ENCODE assay signal across 12 mouse cellular contexts in the genomic region with DNA sequence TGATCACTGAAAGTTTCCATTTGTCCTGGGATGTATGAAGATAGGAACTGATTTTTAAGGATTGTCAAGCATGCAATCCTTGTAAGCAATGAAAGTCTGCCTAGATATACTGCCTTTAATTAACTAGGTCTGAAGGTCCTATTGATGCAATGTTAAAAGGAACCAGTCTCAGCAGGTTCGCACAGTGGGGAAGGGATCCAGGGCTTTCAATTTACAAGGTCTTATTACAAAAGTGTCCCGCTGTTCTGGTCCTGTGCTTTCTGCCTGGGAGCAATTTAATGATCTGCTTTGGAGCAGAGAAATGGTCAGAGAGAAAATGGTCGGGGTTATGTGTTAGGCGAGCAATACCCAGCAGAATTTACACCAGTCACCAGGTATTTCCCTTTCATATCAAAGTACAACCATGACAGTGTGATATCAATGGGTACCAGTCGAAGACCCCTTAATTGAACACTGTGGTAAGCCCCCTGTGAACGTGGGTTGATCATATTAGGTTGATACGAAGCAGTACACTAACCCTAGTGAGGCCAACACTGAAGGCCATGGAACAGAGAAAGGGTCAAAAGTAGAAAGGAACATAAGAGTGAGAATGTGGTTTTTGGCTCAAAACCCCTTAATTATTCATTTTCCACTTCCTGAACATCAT.
DNase-seq lines count a peak whose midpoint lies in the region; ATAC-seq and TF ChIP-seq lines count a peak whose summit lies in the region.
"Had no signal": no experiment of that assay in that cellular context is flagged by ENCODE, and none has a peak within 500 bp of the region (broad histone marks: within the 10 kb centered on the region; RNA-seq: fewer than 3 reads in every experiment).

No protein-coding gene starts in this region.

- H3K36me3 ChIP-seq in midbrain, embryonic 10.5 days: no peaks in the 10 kb centered on the region
- no peaks in the 10 kb centered on the region for H3K36me3 ChIP-seq in midbrain, postnatal 0 days (ENCODE audit: insufficient read depth, low read length)
- H3K36me3 ChIP-seq in embryonic facial prominence, embryonic 10.5 days (replicated peaks): no peaks in the 10 kb centered on the region
- H3K36me3 ChIP-seq: liver, embryonic 13.5 days had no signal

- no peak overlapping the region for H3K4me2 ChIP-seq in midbrain, postnatal 0 days (ENCODE audit: low read depth, low read length, poor library complexity, severe bottlenecking)
- H3K4me2 ChIP-seq: liver, embryonic 13.5 days had no signal

- no peak overlapping the region for H3K4me3 ChIP-seq in midbrain, embryonic 10.5 days
- H3K4me3 ChIP-seq in midbrain, postnatal 0 days (ENCODE audit: low read depth, low read length): no peak overlapping the region
- H3K4me3 ChIP-seq in embryonic facial prominence, embryonic 10.5 days: no peak overlapping the region
- H3K4me3 ChIP-seq: liver, embryonic 13.5 days had no signal

- H3K9ac ChIP-seq in midbrain, postnatal 0 days (replicated peaks; ENCODE audit: low read length, poor library complexity, severe bottlenecking): no peak overlapping the region
- H3K9ac ChIP-seq: liver, embryonic 13.5 days had no signal

- no peak overlapping the region for H3K27ac ChIP-seq in midbrain, embryonic 10.5 days (replicated peaks)
- H3K27ac ChIP-seq in midbrain, postnatal 0 days (ENCODE audit: low read depth, low read length): no peak overlapping the region
- H3K27ac ChIP-seq in embryonic facial prominence, embryonic 10.5 days (replicated peaks): no peak overlapping the region
- H3K27ac ChIP-seq: liver, embryonic 13.5 days had no signal

- H3K4me1 ChIP-seq in midbrain, embryonic 10.5 days: peaks cover 20% of the 10 kb centered on the region
- H3K4me1 ChIP-seq in midbrain, postnatal 0 days (ENCODE audit: insufficient read depth, low read length): no peaks in the 10 kb centered on the region
- H3K4me1 ChIP-seq in embryonic facial prominence, embryonic 10.5 days: peaks cover 17% of the 10 kb centered on the region
- H3K4me1 ChIP-seq: liver, embryonic 13.5 days had no signal

- TF ChIP-seq CTCF in midbrain, postnatal 0 days (IDR thresholded peaks at IDR 0.05): no peak

- H3K9me3 ChIP-seq in midbrain, embryonic 10.5 days (replicated peaks): no peaks in the 10 kb centered on the region
- no peaks in the 10 kb centered on the region for H3K9me3 ChIP-seq in midbrain, postnatal 0 days (ENCODE audit: low read length)
- H3K9me3 ChIP-seq in embryonic facial prominence, embryonic 10.5 days: no peaks in the 10 kb centered on the region
- H3K9me3 ChIP-seq: liver, embryonic 13.5 days had no signal

- H3K27me3 ChIP-seq in midbrain, embryonic 10.5 days (ENCODE audit: low read depth, poor library complexity, severe bottlenecking): peaks cover 97% of the 10 kb centered on the region
- no peaks in the 10 kb centered on the region for H3K27me3 ChIP-seq in midbrain, postnatal 0 days (ENCODE audit: insufficient read depth, low read length)
- peaks cover 16% of the 10 kb centered on the region for H3K27me3 ChIP-seq in embryonic facial prominence, embryonic 10.5 days (replicated peaks; ENCODE audit: low read depth, poor library complexity, severe bottlenecking)
- H3K27me3 ChIP-seq: liver, embryonic 13.5 days had no signal

- peak; percentile 21 for DNase-seq in midbrain, embryonic 10.5 days (ENCODE audit: low spot score)
- no peak for DNase-seq in midbrain, postnatal 0 days (ENCODE audit: low spot score)
- peak; percentile 11 for DNase-seq in embryonic facial prominence, embryonic 10.5 days (ENCODE audit: low spot score)
- peak; percentile 61 for DNase-seq in mesoderm, embryonic 11.5 days (ENCODE audit: low read depth, low spot score)
- DNase-seq in heart, adult 11 months: no peak
- DNase-seq in frontal cortex, postnatal 10 days (ENCODE audit: low spot score in 2 of 2): no peak
- no peak for DNase-seq in right cerebral cortex, postnatal 25 days
- DNase-seq: B cell, adult 2 months; cerebellum, postnatal 14 days; kidney, adult 18-20 months; liver, embryonic 13.5 days had no signal

- WGBS in midbrain, embryonic 10.5 days: 6% methylated on average over 7 of the region's 7 CpGs
- 18% methylated on average over 7 of the region's 7 CpGs for WGBS in midbrain, postnatal 0 days
- WGBS in embryonic facial prominence, embryonic 10.5 days: 16% methylated on average over 7 of the region's 7 CpGs

- ATAC-seq in midbrain, postnatal 0 days (ENCODE audit: low FRiP score): no peak
- no peak for ATAC-seq in granulocyte monocyte progenitor cell, adult 5-6 weeks (replicated peaks; ENCODE audit: poor library complexity, severe bottlenecking)

Comparison
In these comparisons a context has a peak if more than half of its experiments do, and no peak if none do; other contexts are left out.
1. DNase-seq: peak in midbrain, embryonic 10.5 days (single experiment), embryonic facial prominence, embryonic 10.5 days (single experiment) and mesoderm, embryonic 11.5 days (single experiment); none in midbrain, postnatal 0 days (single experiment), heart, adult 11 months (single experiment), frontal cortex, postnatal 10 days (0 of 2) and right cerebral cortex, postnatal 25 days (single experiment).